Mouse (Mus musculus): ENCODE measurements at regions not wholly inside any gene's neighbourhood (a gene's known extent, or its start where the extent isn't known, plus 50 kb on each side); places are given as distances from the start of the nearest gene placed in this dataset.

GRCm38 (mm10) chr13:80000214-80000613, 883.0 kb upstream of the Arrdc3 start:
- H3K4me1 ChIP-seq (replicated peaks), result peaks cover 10% of the 10 kb centered on the region
- no peak overlapping the region for H3K4me2 ChIP-seq
- no peak overlapping the region for H3K9ac ChIP-seq
- H3K27ac ChIP-seq (replicated peaks), result no peak overlapping the region
- H3K36me3 ChIP-seq, result no peaks in the 10 kb centered on the region
- peak; percentile 88 for ATAC-seq (ENCODE audit: low read depth)
- H3K27me3 ChIP-seq, result no peaks in the 10 kb centered on the region
- 15% methylated on average over 6 of the region's 6 CpGs for WGBS
- no peak overlapping the region for H3K4me3 ChIP-seq
- H3K9me3 ChIP-seq, result no peaks in the 10 kb centered on the region

GRCm38 (mm10) chr13:80000693-80001092, 882.5 kb upstream of the Arrdc3 start:
- H3K27me3 ChIP-seq, result no peaks in the 10 kb centered on the region
- no peak overlapping the region for H3K27ac ChIP-seq (replicated peaks)
- no peak overlapping the region for H3K4me2 ChIP-seq
- peaks cover 10% of the 10 kb centered on the region for H3K4me1 ChIP-seq (replicated peaks)
- H3K36me3 ChIP-seq, result no peaks in the 10 kb centered on the region
- H3K9ac ChIP-seq, result no peak overlapping the region
- peak; percentile 79 for ATAC-seq (ENCODE audit: low read depth)
- no peak overlapping the region for H3K4me3 ChIP-seq
- no peaks in the 10 kb centered on the region for H3K9me3 ChIP-seq
- 9% methylated on average over 4 of the region's 4 CpGs for WGBS

All from neural tube, embryonic 13.5 days (tissue).